Mouse (Mus musculus): ENCODE results near the gene Slc15a5. TPM values are rescaled to one million over a fixed set of nuclear protein-coding genes. Genes with fewer than 3 reads are reported as not detected.
"Not testable (repeated sequence)": the region's sequence is repeated elsewhere in the genome, so short reads cannot be mapped to it uniquely, and the experiment has no call there.

Gene Slc15a5
- not detected for total RNA-seq (2021)

DNA sequence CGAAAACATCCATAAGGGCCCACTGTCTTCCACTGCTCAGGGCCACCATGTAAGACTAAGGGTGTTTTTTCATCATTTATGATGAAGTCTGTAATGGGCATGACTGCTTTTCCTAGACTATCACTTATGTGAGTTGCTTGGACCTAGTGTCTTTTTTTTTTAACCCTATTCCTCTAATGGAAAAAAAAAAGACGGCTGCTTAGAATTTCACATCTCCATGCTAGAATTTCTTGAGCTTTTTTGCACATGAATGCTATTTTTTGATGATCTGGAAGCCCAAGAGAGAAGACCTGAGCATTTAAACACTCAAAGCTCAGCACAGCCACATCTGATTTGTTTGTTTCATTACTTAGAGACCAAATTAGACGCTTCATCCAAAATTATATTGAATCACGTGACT is at the start of gene Slc15a5:
Slc15a5 (minus strand) TSS at position 101 of the 400 bp plus-strand sequence.
- DNase-seq (ENCODE audit: low spot score in 2 of 2): no peak
- intact Hi-C loops (cut with DNase I): no loop called here

DNA sequence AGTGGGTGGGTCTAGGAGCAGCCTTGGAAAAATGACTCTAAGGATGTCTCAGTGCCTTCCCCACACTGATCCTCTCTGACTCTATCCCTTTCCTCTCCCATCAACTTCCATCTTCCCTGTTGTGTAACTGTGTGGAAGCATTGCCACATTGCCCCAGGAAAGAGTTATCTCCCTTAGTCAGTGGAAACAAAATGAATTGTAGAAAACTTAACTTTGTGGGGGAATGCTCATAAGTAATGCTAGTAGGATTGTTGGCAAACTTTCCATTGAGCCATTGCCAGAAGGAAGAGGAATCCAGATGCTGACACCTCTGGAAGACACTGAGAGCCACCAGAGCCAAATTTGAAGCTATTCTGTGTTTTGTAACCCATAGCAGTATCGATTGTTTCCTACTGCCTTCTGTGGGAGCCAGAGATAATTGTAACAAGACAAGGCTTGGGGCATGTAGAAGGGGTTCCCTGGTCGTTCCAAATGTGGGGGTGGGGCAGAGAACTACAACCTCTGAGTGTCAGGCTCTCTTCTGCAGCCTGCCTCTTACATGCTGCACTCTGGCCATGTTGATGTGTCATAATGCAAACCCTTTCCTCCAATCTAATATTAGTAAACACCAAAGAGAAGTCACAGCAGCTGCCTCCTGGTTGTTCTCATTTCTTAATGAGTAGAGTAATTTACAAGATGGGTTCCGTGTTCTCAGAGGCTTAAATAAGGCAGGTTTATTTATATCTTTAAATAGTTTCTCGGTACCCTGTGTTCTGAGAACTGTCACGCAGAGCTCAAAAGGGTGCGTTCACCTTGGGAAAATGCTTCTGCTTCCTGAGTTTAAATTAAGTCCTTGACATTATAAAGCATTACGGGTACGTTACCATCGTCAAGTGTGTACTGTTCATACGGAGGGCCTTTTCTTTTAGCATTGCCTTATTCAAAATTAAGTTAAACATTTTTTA is 48.9 kb upstream of the Slc15a5 start:
- DNase-seq (ENCODE audit: low spot score in 2 of 2): no peak

DNA sequence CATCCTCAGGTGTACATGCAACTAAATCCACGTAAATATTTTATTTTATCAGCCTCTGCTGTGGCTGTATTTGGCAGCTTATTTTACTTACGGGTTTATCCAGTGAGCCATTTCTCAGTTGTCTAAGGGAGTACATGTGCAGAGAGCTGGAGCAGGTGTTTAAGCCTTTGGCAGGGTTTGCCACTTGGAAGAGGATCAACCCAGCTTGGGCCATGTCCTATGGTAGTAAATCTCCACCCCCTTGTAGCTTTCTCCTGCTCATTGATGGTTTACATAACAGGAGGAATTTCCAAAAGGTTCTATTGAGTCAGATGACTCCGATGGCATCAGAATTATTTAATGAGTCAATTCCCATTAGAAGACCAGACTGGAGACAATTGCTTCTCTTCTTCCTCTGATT is 37.8 kb upstream of the Slc15a5 start:
- intact Hi-C loops (cut with DNase I): no loop called here
- DNase-seq (ENCODE audit: low spot score in 2 of 2): no peak

More for the DNA sequence above, 48.9 kb upstream of the Slc15a5 start:
- intact Hi-C loops (cut with DNase I): no loop called here

DNA sequence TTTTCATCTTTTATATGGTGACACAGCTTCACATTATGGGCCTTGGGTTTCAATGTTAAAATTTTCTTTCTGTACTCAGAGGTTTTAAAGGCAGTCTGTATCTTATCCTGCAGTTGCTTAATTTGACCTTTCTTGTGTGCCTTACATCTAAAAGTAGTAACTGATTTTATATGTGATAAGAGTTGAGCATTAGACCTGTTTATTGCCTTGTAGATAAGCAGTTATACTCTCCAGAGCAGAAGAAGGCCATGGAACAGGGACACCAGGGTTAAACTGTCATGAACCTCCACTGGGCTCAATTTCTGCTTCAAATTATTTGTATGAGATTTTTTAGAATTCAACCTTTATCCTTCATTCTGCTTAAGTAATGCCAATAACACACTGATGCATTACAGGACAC is 24.8 kb upstream of the Slc15a5 start:
- intact Hi-C loops (cut with DNase I): no loop called here
- DNase-seq (ENCODE audit: low spot score in 2 of 2): no peak

DNA sequence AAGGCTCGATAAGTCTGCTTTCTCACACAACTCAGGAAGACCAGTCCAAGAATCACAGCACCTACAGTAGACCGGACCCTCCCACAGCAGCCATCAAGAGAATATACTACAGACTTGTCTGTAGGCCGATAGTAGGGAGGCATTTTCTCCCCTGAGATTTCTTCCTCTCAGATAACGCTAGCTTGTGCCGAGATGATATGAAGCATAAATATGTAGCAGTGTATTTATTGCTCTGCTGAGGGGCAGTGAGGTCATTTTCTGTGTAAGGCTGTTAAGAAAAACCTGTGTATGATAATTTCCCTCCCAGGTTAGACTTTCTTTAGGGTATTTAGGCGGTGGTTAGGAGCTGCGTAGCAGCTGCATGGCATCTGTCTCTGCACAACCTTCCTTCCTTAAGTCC is 23.2 kb upstream of the Slc15a5 start:
- DNase-seq (ENCODE audit: low spot score in 2 of 2): no peak
- intact Hi-C loops (cut with DNase I): no loop called here

DNA sequence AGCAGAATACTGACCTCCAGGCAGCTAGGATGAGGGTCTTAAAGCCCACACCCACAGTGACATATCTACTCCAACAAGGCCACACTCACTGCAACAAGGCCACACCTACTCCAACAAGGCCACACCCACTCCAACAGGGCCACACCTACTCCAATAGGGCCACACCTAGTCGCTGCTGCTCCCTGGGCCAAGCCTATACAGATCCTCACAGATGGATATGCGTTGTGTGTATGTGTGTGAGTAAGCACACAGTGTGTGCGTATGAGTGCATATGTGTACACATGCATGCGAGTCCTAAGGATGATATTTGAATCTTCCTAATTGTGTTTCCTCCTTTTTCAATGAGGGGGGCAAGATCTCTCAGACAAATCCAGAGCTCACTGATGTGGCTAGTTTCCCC is 22.1 kb upstream of the Slc15a5 start:
- intact Hi-C loops (cut with DNase I): no loop called here

DNA sequence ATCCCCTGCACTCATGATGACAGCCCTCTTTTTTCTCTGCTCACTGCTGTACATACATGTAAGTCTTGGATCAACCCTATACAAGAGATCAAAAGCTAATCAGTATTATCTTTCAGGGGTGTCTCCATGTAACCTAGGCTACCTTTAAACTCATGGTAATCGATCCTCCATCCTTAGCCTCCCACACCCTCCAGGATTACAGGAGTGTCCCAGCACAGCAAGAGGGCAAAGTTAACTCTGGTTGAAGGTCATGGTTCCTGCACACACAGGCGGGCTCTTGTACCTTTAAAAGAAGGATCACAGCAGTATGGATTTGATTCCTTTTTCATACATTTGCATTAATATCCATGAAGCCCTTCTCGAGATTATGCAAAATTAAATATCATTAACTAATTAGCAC is 19.9 kb upstream of the Slc15a5 start:
- intact Hi-C loops (cut with DNase I): no loop called here
- no peak for DNase-seq (ENCODE audit: low spot score in 2 of 2)

More for the DNA sequence above, 22.1 kb upstream of the Slc15a5 start:
- DNase-seq (ENCODE audit: low spot score in 2 of 2): no peak

DNA sequence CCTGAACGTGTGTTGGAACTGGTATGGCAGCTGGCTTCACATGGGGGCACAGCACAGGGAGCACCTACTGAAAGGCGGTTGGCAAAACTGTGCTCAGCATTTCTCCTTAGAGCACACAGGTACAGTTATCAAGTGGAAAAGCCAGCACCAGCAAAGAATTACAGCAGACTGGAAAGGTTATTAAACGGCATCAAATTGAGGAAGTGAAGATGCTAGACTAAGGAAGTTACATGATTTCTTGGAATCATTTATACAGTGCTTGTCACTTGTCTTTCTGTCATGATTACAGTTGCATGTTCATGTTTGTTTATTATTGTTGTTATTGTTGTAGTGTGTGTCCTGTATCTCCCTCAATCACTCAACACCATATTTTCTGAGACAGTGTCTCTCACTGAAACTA is 15.3 kb upstream of the Slc15a5 start:
- no peak for DNase-seq (ENCODE audit: low spot score in 2 of 2)
- intact Hi-C loops (cut with DNase I): no loop called here

DNA sequence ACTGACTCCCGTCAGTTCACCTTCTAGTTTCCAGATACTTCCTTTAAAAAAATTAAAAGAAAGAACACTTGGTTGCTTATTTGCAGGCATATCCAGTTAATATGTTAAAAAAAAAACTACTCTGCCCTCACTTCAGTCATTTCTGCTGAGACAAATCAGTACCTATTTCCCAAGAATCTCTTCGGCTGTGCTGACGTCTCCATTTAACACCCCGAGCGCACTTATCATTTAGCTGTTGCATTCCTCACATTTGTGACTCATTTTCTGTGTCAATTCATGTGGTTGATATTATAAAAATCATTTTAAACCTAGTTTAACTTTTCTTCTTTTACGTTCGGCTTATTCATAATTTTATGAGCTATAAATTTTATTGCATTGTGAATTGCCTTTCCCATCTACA is 12.7 kb upstream of the Slc15a5 start:
- intact Hi-C loops (cut with DNase I): no loop called here
- no peak for DNase-seq (ENCODE audit: low spot score in 2 of 2)

DNA sequence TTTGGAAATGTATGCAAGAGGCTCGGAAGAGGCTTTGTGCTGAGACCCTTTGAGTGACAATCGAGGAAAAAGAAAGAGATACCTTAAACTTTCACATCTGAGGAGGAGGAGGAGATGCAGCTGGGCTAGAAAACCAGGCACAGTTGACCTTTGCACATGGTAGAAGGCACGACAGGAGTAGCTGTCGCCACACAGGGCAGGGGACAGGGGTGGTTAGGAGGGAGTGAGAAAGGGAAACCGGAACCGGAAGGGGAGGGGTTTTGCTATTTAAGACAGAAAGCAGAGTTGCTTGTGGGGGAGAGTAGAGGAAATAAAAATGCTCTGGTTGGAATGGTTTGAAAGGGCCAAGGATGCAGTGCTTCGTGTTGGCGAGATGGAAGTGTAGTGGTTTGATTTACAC is 9.4 kb upstream of the Slc15a5 start:
- DNase-seq (ENCODE audit: low spot score in 2 of 2): no peak
- intact Hi-C loops (cut with DNase I): no loop called here

DNA sequence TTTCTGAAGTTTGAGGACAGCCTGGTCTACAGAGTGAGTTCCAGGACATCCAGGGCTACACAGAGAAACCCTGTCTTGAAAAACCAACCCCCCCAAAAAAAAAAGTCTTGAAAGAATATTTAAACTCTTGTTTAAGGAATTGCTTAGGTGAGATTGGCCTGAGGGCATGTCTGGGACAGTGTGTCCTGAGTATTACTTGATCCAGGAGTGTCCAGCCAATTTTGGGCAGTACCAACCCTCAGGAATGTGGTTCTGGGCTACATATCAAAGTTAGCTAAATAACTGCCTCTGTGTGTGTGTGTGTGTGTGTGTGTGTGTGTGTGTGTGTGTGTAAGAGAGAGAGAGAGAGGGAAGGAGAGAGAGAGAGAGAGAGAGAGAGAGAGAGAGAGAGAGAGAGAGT is 6.7 kb upstream of the Slc15a5 start:
- DNase-seq (ENCODE audit: low spot score in 2 of 2); intact Hi-C loops (cut with DNase I): not testable (repeated sequence)

DNA sequence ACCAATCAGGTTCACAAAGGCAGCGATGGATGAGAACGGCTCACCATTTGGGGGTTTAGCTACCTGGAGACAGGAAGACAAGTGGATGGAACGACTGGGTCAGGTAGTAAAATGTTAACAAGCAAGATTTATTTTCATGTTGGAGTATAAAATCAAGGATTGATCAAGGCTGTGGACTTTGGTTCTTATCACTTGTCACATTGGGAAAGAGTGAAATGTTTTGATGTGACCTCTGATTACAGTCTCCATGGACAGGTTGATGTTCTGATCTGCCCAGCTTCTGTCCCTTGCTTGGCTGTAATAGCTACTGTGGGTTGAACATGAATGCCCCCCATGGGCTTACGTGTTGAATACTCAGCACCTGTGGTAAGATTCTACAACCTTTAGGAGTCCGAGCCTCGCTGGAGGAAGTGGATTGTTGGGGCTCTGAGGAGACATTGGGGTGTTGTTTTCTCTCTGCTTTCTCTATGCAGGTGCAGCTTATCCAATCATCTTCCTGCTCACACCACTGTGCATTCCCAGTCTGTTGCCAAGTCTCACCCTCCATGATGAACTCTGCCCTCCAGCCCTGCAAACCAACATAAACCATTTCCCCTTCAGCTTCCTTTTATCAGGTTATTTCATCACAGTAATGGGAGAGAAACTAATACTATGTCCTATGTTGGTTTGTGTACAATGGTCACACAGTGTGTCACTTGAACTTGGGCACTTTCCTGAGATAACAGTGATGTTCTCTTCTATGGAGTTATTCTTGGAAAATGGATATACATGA is 1.2 kb upstream of the Slc15a5 start:
- intact Hi-C loops (cut with DNase I): no loop called here
- DNase-seq (ENCODE audit: low spot score in 2 of 2): no peak

DNA sequence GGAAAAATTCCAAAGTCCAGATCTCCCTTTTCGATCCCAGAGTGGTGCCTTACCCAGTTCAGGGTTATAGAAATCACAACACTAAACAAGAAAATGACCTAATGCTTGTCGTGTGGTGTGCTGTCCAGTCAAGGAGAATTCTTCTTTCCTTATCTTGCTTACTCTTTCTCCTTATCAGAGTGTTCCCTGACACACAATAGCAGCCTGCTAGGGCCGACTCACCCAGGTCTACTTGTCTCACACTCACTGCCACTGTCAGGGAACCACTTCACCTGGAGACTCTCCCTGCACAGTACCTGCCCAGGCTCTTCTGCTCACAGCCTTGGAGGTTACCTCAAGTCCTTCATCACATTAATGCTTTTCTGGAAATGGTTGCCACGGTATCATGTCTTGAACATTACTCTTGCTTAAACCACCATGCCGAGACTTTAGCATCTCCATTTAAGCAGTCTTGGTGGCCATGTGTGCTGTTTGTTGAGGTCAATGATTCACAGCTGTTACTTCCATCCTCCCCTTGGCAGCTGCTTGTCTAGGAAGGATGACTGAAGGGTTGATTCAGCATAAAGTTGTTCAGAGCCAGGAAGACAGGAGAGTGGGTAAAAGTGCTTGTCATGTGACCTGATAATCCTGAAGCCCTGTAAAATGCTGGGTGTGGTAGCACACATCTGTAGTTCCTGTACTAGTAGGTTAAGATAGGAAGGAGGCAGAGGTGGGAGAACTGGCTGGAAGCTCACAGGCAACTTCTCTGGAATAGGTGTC is 1.9 kb downstream of the Slc15a5 start:
- intact Hi-C loops (cut with DNase I): no loop called here

DNA sequence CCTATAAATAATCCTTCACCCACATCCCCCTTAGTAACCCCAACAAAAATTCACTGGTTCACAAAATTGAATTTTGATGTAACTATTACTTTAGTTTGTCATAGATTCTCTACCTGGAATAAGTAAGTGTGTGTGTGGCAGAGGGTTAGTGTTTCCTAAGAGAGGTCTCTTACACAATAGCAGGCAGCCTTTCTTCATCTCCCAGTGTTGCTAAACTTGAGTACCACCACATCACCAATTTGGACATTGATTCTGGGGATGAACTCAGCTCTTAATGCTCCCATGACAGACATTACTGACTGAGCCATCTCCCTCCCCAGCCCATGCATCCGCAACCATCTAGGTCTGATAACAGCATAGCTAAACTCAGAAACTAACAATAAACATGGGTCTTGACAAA is 4.0 kb downstream of the Slc15a5 start:
- intact Hi-C loops (cut with DNase I): no loop called here
- no peak for DNase-seq (ENCODE audit: low spot score in 2 of 2)

More for the DNA sequence above, 1.9 kb downstream of the Slc15a5 start:
- DNase-seq (ENCODE audit: low spot score in 2 of 2): no peak

DNA sequence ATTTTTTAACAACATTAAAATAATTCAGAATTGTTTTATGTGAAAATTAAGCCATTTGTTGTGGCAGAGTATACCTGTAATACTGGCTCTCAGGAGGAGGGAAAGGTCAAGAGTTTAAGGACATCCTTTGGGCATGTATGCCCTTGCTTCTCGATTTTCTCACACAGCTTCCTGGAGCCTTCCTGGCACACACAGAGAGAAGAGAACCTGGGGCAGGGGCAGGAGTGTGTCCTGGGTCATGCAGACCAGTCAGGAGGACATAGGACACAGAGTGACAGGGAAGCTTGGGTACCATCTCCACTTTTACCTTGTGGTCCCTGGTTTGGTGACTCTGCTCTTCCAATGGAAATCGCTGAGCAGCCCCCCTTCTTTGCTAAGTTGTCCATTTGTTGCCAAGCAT is 6.2 kb downstream of the Slc15a5 start:
- intact Hi-C loops (cut with DNase I): no loop called here
- no peak for DNase-seq (ENCODE audit: low spot score in 2 of 2)

DNA sequence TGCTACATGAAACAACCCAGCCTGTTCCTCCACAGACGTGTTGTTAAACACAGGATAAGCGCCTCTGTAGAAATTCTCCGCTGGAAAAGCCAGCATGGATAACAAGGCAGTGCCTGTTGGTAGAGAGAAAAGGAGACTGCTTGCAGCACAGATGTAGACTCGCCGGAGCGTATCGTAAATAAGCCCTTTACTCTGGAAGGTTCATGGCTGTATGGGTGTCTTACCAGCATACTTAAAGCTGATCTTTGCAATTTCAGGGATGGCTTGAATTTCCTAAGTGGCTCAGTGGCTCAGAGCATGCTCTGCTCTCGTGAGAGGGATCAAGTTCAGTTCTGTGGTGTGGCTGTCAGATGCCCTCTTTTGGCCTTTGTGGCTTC is 6.8 kb downstream of the Slc15a5 start:
- intact Hi-C loops (cut with DNase I): no loop called here
- DNase-seq (ENCODE audit: low spot score in 2 of 2): no peak

DNA sequence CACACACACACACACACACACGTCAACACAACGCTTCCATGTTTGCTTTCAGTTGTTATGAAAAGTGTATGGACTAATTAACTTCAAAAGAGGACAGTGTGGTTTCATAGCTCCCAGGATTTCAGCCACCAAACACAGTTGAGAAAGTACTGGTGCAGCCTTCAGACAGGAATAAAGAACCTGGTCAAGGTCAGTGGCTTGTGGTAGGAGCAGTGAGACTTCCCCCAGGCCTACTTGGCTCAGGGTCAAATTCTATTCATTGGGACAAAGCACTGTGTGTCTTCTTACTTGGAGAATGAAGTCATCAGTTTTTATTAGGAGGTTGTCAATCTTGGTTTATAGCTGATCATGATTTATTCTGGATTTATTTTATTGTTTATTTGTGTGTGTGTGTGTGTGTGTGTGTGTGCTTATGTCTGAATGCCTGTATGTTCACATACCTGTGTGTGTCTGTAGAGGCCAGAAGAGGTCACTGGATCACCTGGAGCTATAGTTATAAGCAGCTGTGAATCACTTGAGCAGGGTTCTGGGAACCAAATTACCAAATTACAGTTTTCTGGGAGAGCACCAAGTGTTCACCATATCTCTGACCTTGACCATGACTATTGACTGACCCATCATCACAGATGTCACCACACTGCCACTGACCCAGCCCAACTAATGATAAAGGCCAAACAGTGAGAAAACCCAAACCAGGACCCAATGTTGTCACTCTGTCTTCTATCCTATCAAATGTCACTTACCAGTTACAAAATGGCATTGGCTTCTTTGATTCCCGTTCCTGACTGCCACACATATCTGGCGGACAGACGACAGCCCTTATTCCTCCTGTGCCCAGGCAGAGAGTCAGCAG is 7.4 kb downstream of the Slc15a5 start:
- no peak for DNase-seq (ENCODE audit: low spot score in 2 of 2)

DNA sequence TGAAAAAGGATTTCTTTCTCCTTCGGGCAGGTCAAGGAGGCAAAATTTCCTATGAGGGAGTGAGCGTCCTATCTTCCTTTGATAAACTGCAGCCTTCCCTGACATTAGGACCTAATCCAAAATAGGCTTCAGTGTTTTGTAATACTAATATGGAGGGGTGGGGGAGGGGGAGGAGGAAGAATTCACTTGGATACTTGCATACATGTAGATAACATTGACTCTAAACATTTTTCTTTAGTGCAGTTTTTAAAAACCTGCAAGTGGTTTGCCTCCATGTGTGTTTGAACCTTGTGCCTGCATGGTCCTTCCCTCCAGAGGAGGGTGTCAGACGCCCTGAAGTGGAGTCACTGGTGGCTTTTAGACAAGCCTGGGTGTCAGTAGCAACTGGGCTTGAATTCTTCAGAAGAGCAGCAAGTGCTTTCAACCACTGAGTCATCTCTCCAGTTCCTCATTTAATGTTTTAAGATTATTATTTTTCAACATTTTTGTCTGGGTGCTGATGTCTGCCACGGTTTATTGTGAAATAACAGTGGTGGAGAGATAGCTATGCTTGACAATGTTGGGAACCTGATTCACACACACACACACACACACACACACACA is 8.1 kb downstream of the Slc15a5 start:
- no peak for DNase-seq (ENCODE audit: low spot score in 2 of 2)
- intact Hi-C loops (cut with DNase I): no loop called here

More for the DNA sequence above, 7.4 kb downstream of the Slc15a5 start:
- intact Hi-C loops (cut with DNase I): no loop called here
